In genomic region chr2:156179046-156179795, GRCm38 (mm10) we compare ENCODE assay signal across 8 mouse cellular contexts. TPM values are rescaled to one million over a fixed set of nuclear protein-coding genes. Genes with fewer than 3 reads are reported as not detected.
DNase-seq lines count a peak whose midpoint lies in the region; ATAC-seq and TF ChIP-seq lines count a peak whose summit lies in the region.

No protein-coding gene starts in this region.

- H3K9ac ChIP-seq in heart, embryonic 12.5 days = peak overlapping the region; percentile 96
- peak overlapping the region; percentile 100 for H3K9ac ChIP-seq in kidney, postnatal 0 days (ENCODE audit: low read depth, low read length)
- peak overlapping the region; percentile 100 for H3K9ac ChIP-seq in liver, embryonic 15.5 days
- peak overlapping the region; percentile 100 for H3K9ac ChIP-seq in neural tube, embryonic 11.5 days (ENCODE audit: low read length)
- H3K9ac ChIP-seq in stomach, embryonic 16.5 days (ENCODE audit: low read length) = peak overlapping the region; percentile 100

- no peaks in the 10 kb centered on the region for H3K27me3 ChIP-seq in C2C12 (ENCODE audit: control insufficient read depth, insufficient read depth, insufficient read length)
- no peaks in the 10 kb centered on the region for H3K27me3 ChIP-seq in heart, embryonic 12.5 days (replicated peaks)
- H3K27me3 ChIP-seq in kidney, postnatal 0 days (ENCODE audit: insufficient read depth, low read length) = no peaks in the 10 kb centered on the region
- H3K27me3 ChIP-seq in liver, embryonic 15.5 days = no peaks in the 10 kb centered on the region
- no peaks in the 10 kb centered on the region for H3K27me3 ChIP-seq in neural tube, embryonic 11.5 days (ENCODE audit: control insufficient read depth, insufficient read depth, low read length)
- no peaks in the 10 kb centered on the region for H3K27me3 ChIP-seq in stomach, embryonic 16.5 days (ENCODE audit: control insufficient read depth, insufficient read depth, low read length)

- ATAC-seq in erythroblast, adult 5-6 weeks (replicated peaks; ENCODE audit: low FRiP score, poor library complexity, severe bottlenecking) = peak; percentile 70
- ATAC-seq in heart, embryonic 12.5 days (ENCODE audit: insufficient number of reproducible peaks, low FRiP score) = peak; percentile 68
- peak; percentile 55 for ATAC-seq in kidney, postnatal 0 days (replicated peaks; ENCODE audit: low FRiP score, low read depth)
- ATAC-seq in liver, embryonic 15.5 days (ENCODE audit: insufficient read depth) = peak; percentile 35
- ATAC-seq in neural tube, embryonic 11.5 days (ENCODE audit: insufficient read depth, low FRiP score, low TSS enrichment) = peak; percentile 61
- ATAC-seq in stomach, embryonic 16.5 days (ENCODE audit: insufficient read depth, low FRiP score) = peak; percentile 63

- TF ChIP-seq CTCF in C2C12 (IDR thresholded peaks at IDR 0.05; ENCODE audit: control insufficient read depth, insufficient read depth, insufficient read length) = no peak
- no peak for TF ChIP-seq CTCF in bone marrow macrophage, adult 2 months (IDR thresholded peaks at IDR 0.05; ENCODE audit: low read depth, low read length)
- peak; percentile 10; the same call in 1 of the 2 replicates for TF ChIP-seq CTCF in kidney, postnatal 0 days (IDR thresholded peaks at IDR 0.05; ENCODE audit: low read depth)

- under 1% methylated on average over 47 of the region's 47 CpGs for WGBS in heart, embryonic 12.5 days
- under 1% methylated on average over 47 of the region's 47 CpGs for WGBS in kidney, postnatal 0 days
- WGBS in liver, embryonic 15.5 days (ENCODE audit: insufficient replicate concordance) = under 1% methylated on average over 47 of the region's 47 CpGs
- WGBS in neural tube, embryonic 11.5 days = 1% methylated on average over 47 of the region's 47 CpGs
- under 1% methylated on average over 47 of the region's 47 CpGs for WGBS in stomach, embryonic 16.5 days

- H3K4me2 ChIP-seq in heart, embryonic 12.5 days = peak overlapping the region; percentile 84
- peak overlapping the region; percentile 69 for H3K4me2 ChIP-seq in kidney, postnatal 0 days (ENCODE audit: low read length)
- H3K4me2 ChIP-seq in liver, embryonic 15.5 days = peak overlapping the region; percentile 84
- H3K4me2 ChIP-seq in neural tube, embryonic 11.5 days (ENCODE audit: low read depth) = peak overlapping the region; percentile 69
- H3K4me2 ChIP-seq in stomach, embryonic 16.5 days (ENCODE audit: low read depth, low read length) = peak overlapping the region; percentile 93

- peak overlapping the region; percentile 98 for H3ac ChIP-seq in C2C12 (ENCODE audit: control insufficient read depth, insufficient read length, low read depth)

- TF ChIP-seq POLR2A in bone marrow macrophage, adult 2 months (IDR thresholded peaks at IDR 0.05; ENCODE audit: borderline replicate concordance, low read depth, low read length) = no peak

- peaks cover 58% of the 10 kb centered on the region for H3K79me2 ChIP-seq in C2C12 (ENCODE audit: control insufficient read depth, insufficient read depth)

- H3K79me3 ChIP-seq in C2C12 (ENCODE audit: low read depth) = peaks cover 52% of the 10 kb centered on the region

- peaks cover 20% of the 10 kb centered on the region for H3K4me1 ChIP-seq in bone marrow macrophage, adult 2 months (ENCODE audit: control insufficient read depth, insufficient read depth, low read length)
- H3K4me1 ChIP-seq in heart, embryonic 12.5 days (replicated peaks) = peaks cover 20% of the 10 kb centered on the region
- H3K4me1 ChIP-seq in kidney, postnatal 0 days (replicated peaks; ENCODE audit: insufficient read depth, low read length) = peaks cover 4% of the 10 kb centered on the region
- H3K4me1 ChIP-seq in liver, embryonic 15.5 days (replicated peaks) = peaks cover 33% of the 10 kb centered on the region
- H3K4me1 ChIP-seq in neural tube, embryonic 11.5 days (ENCODE audit: control insufficient read depth, insufficient read depth, low read length) = peaks cover 11% of the 10 kb centered on the region; the same call in 1 of the 2 replicates
- peaks cover 15% of the 10 kb centered on the region for H3K4me1 ChIP-seq in stomach, embryonic 16.5 days (ENCODE audit: control insufficient read depth, insufficient read depth, low read length)

- peaks cover 50% of the 10 kb centered on the region for H3K36me3 ChIP-seq in C2C12 (ENCODE audit: control insufficient read depth, insufficient read depth)
- H3K36me3 ChIP-seq in heart, embryonic 12.5 days = peaks cover 21% of the 10 kb centered on the region
- peaks cover 21% of the 10 kb centered on the region for H3K36me3 ChIP-seq in kidney, postnatal 0 days (ENCODE audit: insufficient read depth, low read length)
- H3K36me3 ChIP-seq in liver, embryonic 15.5 days (replicated peaks) = peaks cover 41% of the 10 kb centered on the region
- H3K36me3 ChIP-seq in neural tube, embryonic 11.5 days (ENCODE audit: control insufficient read depth, insufficient read depth, low read length) = peaks cover 4% of the 10 kb centered on the region
- H3K36me3 ChIP-seq in stomach, embryonic 16.5 days (ENCODE audit: control insufficient read depth, insufficient read depth, low read length) = peaks cover 14% of the 10 kb centered on the region; the same call in 1 of the 2 replicates

- DNase-seq in kidney, postnatal 0 days (ENCODE audit: low spot score) = peak; percentile 86
- peak; percentile 87 for DNase-seq in neural tube, embryonic 11.5 days (ENCODE audit: low spot score)

- H3K27ac ChIP-seq in bone marrow macrophage, adult 2 months (ENCODE audit: insufficient read depth, low read depth, low read length) = peak overlapping the region; percentile 96
- peak overlapping the region; percentile 90 for H3K27ac ChIP-seq in heart, embryonic 12.5 days (ENCODE audit: poor library complexity, severe bottlenecking)
- peak overlapping the region; percentile 98 for H3K27ac ChIP-seq in kidney, postnatal 0 days
- H3K27ac ChIP-seq in liver, embryonic 15.5 days (replicated peaks) = peak overlapping the region; percentile 98
- peak overlapping the region; percentile 85 for H3K27ac ChIP-seq in neural tube, embryonic 11.5 days (ENCODE audit: low read depth, low read length)
- peak overlapping the region; percentile 96 for H3K27ac ChIP-seq in stomach, embryonic 16.5 days (ENCODE audit: low read length)

- H3K9me3 ChIP-seq in heart, embryonic 12.5 days (replicated peaks) = no peaks in the 10 kb centered on the region
- no peaks in the 10 kb centered on the region for H3K9me3 ChIP-seq in kidney, postnatal 0 days (replicated peaks; ENCODE audit: low read length)
- no peaks in the 10 kb centered on the region for H3K9me3 ChIP-seq in liver, embryonic 15.5 days (replicated peaks)
- no peaks in the 10 kb centered on the region for H3K9me3 ChIP-seq in neural tube, embryonic 11.5 days (ENCODE audit: control insufficient read depth, low read length)
- no peaks in the 10 kb centered on the region for H3K9me3 ChIP-seq in stomach, embryonic 16.5 days (replicated peaks; ENCODE audit: control insufficient read depth, low read length)

- peak overlapping the region; percentile 99 for H3K4me3 ChIP-seq in C2C12 (ENCODE audit: insufficient read depth, poor library complexity, severe bottlenecking)
- peak overlapping the region; percentile 99 for H3K4me3 ChIP-seq in bone marrow macrophage, adult 2 months (ENCODE audit: insufficient read depth, low read length)
- H3K4me3 ChIP-seq in heart, embryonic 12.5 days = peak overlapping the region; percentile 67
- H3K4me3 ChIP-seq in kidney, postnatal 0 days (replicated peaks; ENCODE audit: low read depth, low read length) = peak overlapping the region; percentile 99
- peak overlapping the region; percentile 98 for H3K4me3 ChIP-seq in liver, embryonic 15.5 days (replicated peaks)
- peak overlapping the region; percentile 88 for H3K4me3 ChIP-seq in neural tube, embryonic 11.5 days (ENCODE audit: low read depth, low read length)
- peak overlapping the region; percentile 79 for H3K4me3 ChIP-seq in stomach, embryonic 16.5 days (replicated peaks; ENCODE audit: low read length)

RNA-seq across cellular contexts. Expression of gene Rbm39, which starts 0.8 kb away (rescaled TPM):
- 51.3 TPM for polyA plus RNA-seq in C2C12 (2012; fragmentation: generic; extraction: Trizol)
- 472 and 516 TPM in 2 replicates for polyA plus RNA-seq in bone marrow macrophage, adult 2 months (2012; ENCODE audit: insufficient read depth, insufficient read length, missing spikeins)
- total RNA-seq in erythroblast, adult 5-6 weeks (2015; ENCODE audit: low replicate concordance) = 528 and 548 TPM in 2 replicates
- total RNA-seq in erythroblast, adult 5-6 weeks (2017; ENCODE audit: low replicate concordance) = 550 and 778 TPM in 2 replicates
- polyA plus RNA-seq in heart, embryonic 12.5 days (2016; fragmentation: Nextera tagmentation; extraction: Ambion mirVana) = 434 and 459 TPM in 2 replicates
- polyA plus RNA-seq in kidney, postnatal 0 days (2015; fragmentation: Nextera tagmentation; extraction: Ambion mirVana) = 636 and 701 TPM in 2 replicates
- polyA plus RNA-seq in liver, embryonic 15.5 days (2015; fragmentation: Nextera tagmentation; extraction: Ambion mirVana) = 207 and 223 TPM in 2 replicates
- polyA plus RNA-seq in neural tube, embryonic 11.5 days (2014; fragmentation: Nextera tagmentation; extraction: Ambion mirVana) = 587 and 596 TPM in 2 replicates
- polyA plus RNA-seq in stomach, embryonic 16.5 days (2015; fragmentation: Nextera tagmentation; extraction: Ambion mirVana) = 504 and 551 TPM in 2 replicates

RNA-seq across cellular contexts. Expression of gene Phf20, which starts 17.0 kb away (rescaled TPM):
- 18.1 TPM for polyA plus RNA-seq in C2C12 (2012; fragmentation: generic; extraction: Trizol)
- 42.7 and 46.1 TPM in 2 replicates for polyA plus RNA-seq in bone marrow macrophage, adult 2 months (2012; ENCODE audit: insufficient read depth, insufficient read length, missing spikeins)
- 12.7 and 13.6 TPM in 2 replicates for total RNA-seq in erythroblast, adult 5-6 weeks (2015; ENCODE audit: low replicate concordance)
- total RNA-seq in erythroblast, adult 5-6 weeks (2017; ENCODE audit: low replicate concordance) = 7.1 and 15.3 TPM in 2 replicates
- polyA plus RNA-seq in heart, embryonic 12.5 days (2016; fragmentation: Nextera tagmentation; extraction: Ambion mirVana) = 52.5 and 54.5 TPM in 2 replicates
- polyA plus RNA-seq in kidney, postnatal 0 days (2015; fragmentation: Nextera tagmentation; extraction: Ambion mirVana) = 63.8 and 68.9 TPM in 2 replicates
- polyA plus RNA-seq in liver, embryonic 15.5 days (2015; fragmentation: Nextera tagmentation; extraction: Ambion mirVana) = 10.8 and 14.7 TPM in 2 replicates
- 82.9 and 83.9 TPM in 2 replicates for polyA plus RNA-seq in neural tube, embryonic 11.5 days (2014; fragmentation: Nextera tagmentation; extraction: Ambion mirVana)
- polyA plus RNA-seq in stomach, embryonic 16.5 days (2015; fragmentation: Nextera tagmentation; extraction: Ambion mirVana) = 50.9 and 57.2 TPM in 2 replicates

RNA-seq across cellular contexts. Expression of gene Nfs1, which starts 35.2 kb away (rescaled TPM):
- polyA plus RNA-seq in C2C12 (2012; fragmentation: generic; extraction: Trizol) = 33.7 TPM
- 42.4 and 43.4 TPM in 2 replicates for polyA plus RNA-seq in bone marrow macrophage, adult 2 months (2012; ENCODE audit: insufficient read depth, insufficient read length, missing spikeins)
- 6.3 and 17.8 TPM in 2 replicates for total RNA-seq in erythroblast, adult 5-6 weeks (2015; ENCODE audit: low replicate concordance)
- 12.8 and 13.7 TPM in 2 replicates for total RNA-seq in erythroblast, adult 5-6 weeks (2017; ENCODE audit: low replicate concordance)
- 55.5 and 55.8 TPM in 2 replicates for polyA plus RNA-seq in heart, embryonic 12.5 days (2016; fragmentation: Nextera tagmentation; extraction: Ambion mirVana)
- 60.5 and 64.0 TPM in 2 replicates for polyA plus RNA-seq in kidney, postnatal 0 days (2015; fragmentation: Nextera tagmentation; extraction: Ambion mirVana)
- 50.7 and 52.3 TPM in 2 replicates for polyA plus RNA-seq in liver, embryonic 15.5 days (2015; fragmentation: Nextera tagmentation; extraction: Ambion mirVana)
- polyA plus RNA-seq in neural tube, embryonic 11.5 days (2014; fragmentation: Nextera tagmentation; extraction: Ambion mirVana) = 34.4 and 38.0 TPM in 2 replicates
- polyA plus RNA-seq in stomach, embryonic 16.5 days (2015; fragmentation: Nextera tagmentation; extraction: Ambion mirVana) = 51.0 and 51.1 TPM in 2 replicates

RNA-seq across cellular contexts. Expression of gene Romo1, which starts 35.4 kb away (rescaled TPM):
- polyA plus RNA-seq in C2C12 (2012; fragmentation: generic; extraction: Trizol) = 287 TPM
- 115 and 116 TPM in 2 replicates for polyA plus RNA-seq in bone marrow macrophage, adult 2 months (2012; ENCODE audit: insufficient read depth, insufficient read length, missing spikeins)
- total RNA-seq in erythroblast, adult 5-6 weeks (2015; ENCODE audit: low replicate concordance) = 25.4 and 29.3 TPM in 2 replicates
- total RNA-seq in erythroblast, adult 5-6 weeks (2017; ENCODE audit: low replicate concordance) = 12.7 TPM in 1 of 2 replicates, not detected in the other
- polyA plus RNA-seq in heart, embryonic 12.5 days (2016; fragmentation: Nextera tagmentation; extraction: Ambion mirVana) = 451 and 494 TPM in 2 replicates
- polyA plus RNA-seq in kidney, postnatal 0 days (2015; fragmentation: Nextera tagmentation; extraction: Ambion mirVana) = 524 and 529 TPM in 2 replicates
- 159 and 192 TPM in 2 replicates for polyA plus RNA-seq in liver, embryonic 15.5 days (2015; fragmentation: Nextera tagmentation; extraction: Ambion mirVana)
- 366 and 379 TPM in 2 replicates for polyA plus RNA-seq in neural tube, embryonic 11.5 days (2014; fragmentation: Nextera tagmentation; extraction: Ambion mirVana)
- 302 and 344 TPM in 2 replicates for polyA plus RNA-seq in stomach, embryonic 16.5 days (2015; fragmentation: Nextera tagmentation; extraction: Ambion mirVana)

RNA-seq across cellular contexts. Expression of gene Gm28036, which starts 52.3 kb away (rescaled TPM):
- 15.3 TPM for polyA plus RNA-seq in C2C12 (2012; fragmentation: generic; extraction: Trizol)
- polyA plus RNA-seq in bone marrow macrophage, adult 2 months (2012; ENCODE audit: insufficient read depth, insufficient read length, missing spikeins) = 9.0 and 12.0 TPM in 2 replicates
- 0.42 and 15.8 TPM in 2 replicates for total RNA-seq in erythroblast, adult 5-6 weeks (2015; ENCODE audit: low replicate concordance)
- 5.3 and 14.0 TPM in 2 replicates for total RNA-seq in erythroblast, adult 5-6 weeks (2017; ENCODE audit: low replicate concordance)
- polyA plus RNA-seq in heart, embryonic 12.5 days (2016; fragmentation: Nextera tagmentation; extraction: Ambion mirVana) = 19.1 and 21.0 TPM in 2 replicates
- polyA plus RNA-seq in kidney, postnatal 0 days (2015; fragmentation: Nextera tagmentation; extraction: Ambion mirVana) = 8.0 and 11.9 TPM in 2 replicates
- polyA plus RNA-seq in liver, embryonic 15.5 days (2015; fragmentation: Nextera tagmentation; extraction: Ambion mirVana) = 3.9 and 4.0 TPM in 2 replicates
- polyA plus RNA-seq in neural tube, embryonic 11.5 days (2014; fragmentation: Nextera tagmentation; extraction: Ambion mirVana) = 23.2 and 28.5 TPM in 2 replicates
- 12.3 and 19.8 TPM in 2 replicates for polyA plus RNA-seq in stomach, embryonic 16.5 days (2015; fragmentation: Nextera tagmentation; extraction: Ambion mirVana)

Comparison
In these comparisons a context has a peak if more than half of its experiments do, and no peak if none do; other contexts are left out.
1. Peak in every context shown above with its lines: DNase-seq, ATAC-seq, H3K4me3 ChIP-seq and H3K27ac ChIP-seq.